Mouse (Mus musculus): ENCODE measurements around the gene Fbxl19. TPM values are rescaled to one million over a fixed set of nuclear protein-coding genes. Genes with fewer than 3 reads are reported as not detected.

Gene Fbxl19
- total and polyA plus RNA-seq, 3 experiments: 22.4 to 31.7 (median 28.2) TPM

GRCm38 (mm10) chr7:127777474-127778266, 33.3 kb downstream of the Fbxl19 start:
- DNase-seq (ENCODE audit: extremely low read depth): peak; percentile 51
- Histone ChIP-seq H3K9me3 (replicated peaks; ENCODE audit: low read length) (no peaks in the 10 kb centered on the region), H3K36me3 (replicated peaks in 1 of 2; ENCODE audit: control insufficient read depth in 1 of 2, insufficient read depth in 1 of 2, low read length in 1 of 2) (peaks cover 25 to 60% of the 10 kb centered on the region in 2 experiments), H3K4me1 (ENCODE audit: control insufficient read depth in 1 of 2, insufficient read depth in 2 of 2) (peaks cover 9 to 44% of the 10 kb centered on the region in 2 experiments), H3K9ac (ENCODE audit: insufficient read depth, low read depth) (peak overlapping the region; percentile 98), H3K27ac (ENCODE audit: insufficient read depth, low read depth) (peak overlapping the region; percentile 94), H3K4me3 (replicated peaks in 1 of 3; ENCODE audit: low read depth in 2 of 3, low read length in 2 of 3, poor library complexity in 1 of 3) (peak overlapping the region; percentile 57 to 92 (median 67)), H3K4me2 (ENCODE audit: insufficient read depth, low read depth, poor library complexity, severe bottlenecking) (peak overlapping the region; percentile 41), H3K79me2 (replicated peaks; ENCODE audit: control insufficient read depth, extremely low read depth, insufficient read depth, poor library complexity, severe bottlenecking) (peaks cover 23% of the 10 kb centered on the region), H3K27me3 (replicated peaks) (no peaks in the 10 kb centered on the region)
- dilution Hi-C loops (cut with MboI; ENCODE audit: extremely low pct_ligation_motif_present, extremely low pct_unique_long_range_greater_than_20kb, low sequenced_read_pairs) (no loop called here), in situ Hi-C loops (cut with MboI; ENCODE audit: low pct_ligation_motif_present, low pct_unique_long_range_greater_than_20kb, low sequenced_read_pairs) (loop anchor here (5.0 to 25.0 kb wide), 4 partner anchors 40 to 995 kb away; partner anchors contain the start of genes Cdipt, Cdiptos, Prss8 and Tbx6)
- TF ChIP-seq POLR2AphosphoS2 (IDR thresholded peaks at IDR 0.05; ENCODE audit: low read depth, low read length) (no peak), MEF2A (IDR thresholded peaks at IDR 0.05; ENCODE audit: borderline replicate concordance, low read depth, low read length) (no peak), NRF1 (IDR thresholded peaks at IDR 0.05; ENCODE audit: low read depth, low read length) (peak; percentile 63), ZC3H11A (IDR thresholded peaks at IDR 0.05; ENCODE audit: low read depth, low read length) (no peak), SIN3A (IDR thresholded peaks at IDR 0.05; ENCODE audit: low read length) (0 out of 2 replicates have a peak, but pooled peaks have one; percentile 12), JUN (IDR thresholded peaks at IDR 0.05; ENCODE audit: insufficient read depth, low read depth, low read length) (no peak), ELF1 (IDR thresholded peaks at IDR 0.05; ENCODE audit: low read depth, low read length) (no peak), MXI1 (IDR thresholded peaks at IDR 0.05; ENCODE audit: low read depth, low read length) (0 out of 2 replicates have a peak, but pooled peaks have one; percentile 8), CHD2 (IDR thresholded peaks at IDR 0.05; ENCODE audit: low read length) (no peak; the same call in 1 of the 2 replicates), USF1 (IDR thresholded peaks at IDR 0.05; ENCODE audit: low read depth, low read length) (no peak), USF2 (conservative IDR thresholded peaks at IDR 0.05; ENCODE audit: low read depth, low read length) (no peak), GABPA (IDR thresholded peaks at IDR 0.05; ENCODE audit: insufficient replicate concordance, low read depth, low read length) (no peak), E2F4 (IDR thresholded peaks at IDR 0.05; ENCODE audit: insufficient replicate concordance, low read depth, low read length) (no peak), BHLHE40 (IDR thresholded peaks at IDR 0.05; ENCODE audit: low read depth, low read length) (no peak), UBTF (IDR thresholded peaks at IDR 0.05; ENCODE audit: low read depth, low read length) (no peak), MAZ (IDR thresholded peaks at IDR 0.05; ENCODE audit: low read depth, low read length) (no peak), RCOR1 (conservative IDR thresholded peaks at IDR 0.05; ENCODE audit: low read depth, low read length) (no peak), ZKSCAN1 (IDR thresholded peaks at IDR 0.05; ENCODE audit: borderline replicate concordance, low read depth, low read length) (no peak), RAD21 (IDR thresholded peaks at IDR 0.05; ENCODE audit: low read depth, low read length) (no peak), ETS1 (conservative IDR thresholded peaks at IDR 0.05; ENCODE audit: low read depth, low read length) (no peak), TBP (conservative IDR thresholded peaks at IDR 0.05; ENCODE audit: low read depth, low read length) (no peak), TCF12 (IDR thresholded peaks at IDR 0.05; ENCODE audit: low read depth, low read length) (no peak), ZMIZ1 (IDR thresholded peaks at IDR 0.05; ENCODE audit: low read depth, low read length) (peak; percentile 59; the same call in 1 of the 2 replicates), IRF4 (IDR thresholded peaks at IDR 0.05; ENCODE audit: low read depth, low read length) (no peak), HCFC1 (IDR thresholded peaks at IDR 0.05; ENCODE audit: low read depth, low read length) (no peak), POLR2A (IDR thresholded peaks at IDR 0.05; ENCODE audit: low read depth, low read length) (peak; percentile 60; the same call in 1 of the 2 replicates), NELFE (IDR thresholded peaks at IDR 0.05; ENCODE audit: low read depth, low read length) (peak; percentile 48; the same call in 1 of the 2 replicates), CHD1 (IDR thresholded peaks at IDR 0.05; ENCODE audit: low read depth, low read length) (no peak), ZNF384 (IDR thresholded peaks at IDR 0.05; ENCODE audit: low read depth, low read length) (no peak), KAT2A (IDR thresholded peaks at IDR 0.05; ENCODE audit: insufficient replicate concordance, low read length) (no peak)

All from CH12.LX (cell line).